Mouse (Mus musculus) cerebellum, postnatal 36 days (tissue): ENCODE measurements at regions not wholly inside any gene's neighbourhood (a gene's known extent, or its start where the extent isn't known, plus 50 kb on each side); places are given as distances from the start of the nearest gene placed in this dataset.

Experiments used
- DNase-seq, 2 experiments: peaks; one replicate each; pipeline ENCODE4 v3.0.0; 2021 to 2022; ENCODE audit warnings: mixed read lengths in 2 of 2

GRCm38 (mm10) chr16:77235449-77235848, 221.9 kb downstream of the Usp25 start:
- DNase-seq = no peak
